Mouse (Mus musculus): Measurements from ENCODE around the gene Gja3. TPM values are rescaled to one million over a fixed set of nuclear protein-coding genes. Genes with fewer than 3 reads are reported as not detected.

Gja3 gene
- 0.14 and 0.18 TPM in 2 replicates for polyA plus RNA-seq (2012; rRNA removed)

DNA sequence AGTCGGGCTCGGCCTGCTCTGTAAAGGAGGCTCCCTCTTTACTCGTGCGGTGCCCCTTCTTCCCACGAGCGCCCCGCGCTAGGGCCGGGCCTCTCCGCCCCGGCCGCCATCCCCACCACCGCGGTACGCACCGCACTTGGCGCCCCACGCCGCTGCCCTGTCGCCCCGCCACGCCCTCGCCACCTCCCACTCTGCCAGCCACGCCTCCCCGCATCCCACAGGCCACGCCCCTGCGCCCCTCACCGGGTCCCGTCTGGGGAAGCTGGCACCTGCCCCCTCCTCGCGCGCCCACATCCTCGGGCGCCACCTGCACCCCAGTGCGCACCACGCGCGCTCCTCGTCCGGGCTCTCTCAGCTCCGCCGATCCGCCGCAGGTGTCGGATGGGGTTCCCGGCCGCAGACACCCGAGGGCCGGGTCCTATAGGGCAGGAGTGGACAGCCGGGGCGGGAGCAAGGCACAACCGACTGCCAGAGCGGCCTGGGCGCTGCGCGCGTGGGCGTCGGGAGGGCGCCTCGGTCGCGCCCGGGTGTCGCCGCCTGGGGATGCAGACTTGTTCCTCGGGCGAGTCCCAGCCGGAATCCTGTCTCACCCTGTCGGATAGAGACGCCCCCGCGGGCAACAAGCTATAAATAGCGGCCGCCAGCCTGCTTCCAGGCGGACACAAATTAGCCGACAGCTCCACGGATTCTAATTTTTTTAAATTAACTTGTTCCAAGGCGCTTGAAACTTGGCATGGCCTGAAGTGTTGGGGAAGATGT, at the start of gene Gja3:
TSS of gene Gja3 (minus strand) at position 538 of the 759 bp plus-strand sequence.

GRCm38 (mm10) chr14:57104106-57105023, 46.5 kb upstream of the Gja3 start, which contains the start of gene Gjb2:
Gjb2 (minus strand) TSS chr14:57104702.

Other genes with a start within 250 kb of the Gja3 start
- gene Zmym5, start 246.4 kb downstream of the Gja3 start, polyA plus RNA-seq (2012; rRNA removed) = 3.4 and 4.8 TPM in 2 replicates
- 5.6 and 7.9 TPM in 2 replicates for gene Zmym2, start 171.4 kb downstream of the Gja3 start, polyA plus RNA-seq (2012; rRNA removed)
- 3.6 and 6.2 TPM in 2 replicates for gene Gjb2, start 46.6 kb upstream of the Gja3 start, polyA plus RNA-seq (2012; rRNA removed)
- gene Gm4491, start 57.8 kb upstream of the Gja3 start, polyA plus RNA-seq (2012; rRNA removed) = not detected in 2 replicates
- gene Gjb6, start 75.5 kb upstream of the Gja3 start, polyA plus RNA-seq (2012; rRNA removed) = 0.28 and 0.57 TPM in 2 replicates